Mouse (Mus musculus): Measurements from ENCODE around the gene Ctdsp2. TPM values are rescaled to one million over a fixed set of nuclear protein-coding genes. Genes with fewer than 3 reads are reported as not detected.
A peak's percentile ranks its signal among the peaks of the same experiment; 100 is the strongest.

Ctdsp2 gene
- polyA plus RNA-seq, 1 experiment from 2014 or later, result 64.8 TPM

DNA sequence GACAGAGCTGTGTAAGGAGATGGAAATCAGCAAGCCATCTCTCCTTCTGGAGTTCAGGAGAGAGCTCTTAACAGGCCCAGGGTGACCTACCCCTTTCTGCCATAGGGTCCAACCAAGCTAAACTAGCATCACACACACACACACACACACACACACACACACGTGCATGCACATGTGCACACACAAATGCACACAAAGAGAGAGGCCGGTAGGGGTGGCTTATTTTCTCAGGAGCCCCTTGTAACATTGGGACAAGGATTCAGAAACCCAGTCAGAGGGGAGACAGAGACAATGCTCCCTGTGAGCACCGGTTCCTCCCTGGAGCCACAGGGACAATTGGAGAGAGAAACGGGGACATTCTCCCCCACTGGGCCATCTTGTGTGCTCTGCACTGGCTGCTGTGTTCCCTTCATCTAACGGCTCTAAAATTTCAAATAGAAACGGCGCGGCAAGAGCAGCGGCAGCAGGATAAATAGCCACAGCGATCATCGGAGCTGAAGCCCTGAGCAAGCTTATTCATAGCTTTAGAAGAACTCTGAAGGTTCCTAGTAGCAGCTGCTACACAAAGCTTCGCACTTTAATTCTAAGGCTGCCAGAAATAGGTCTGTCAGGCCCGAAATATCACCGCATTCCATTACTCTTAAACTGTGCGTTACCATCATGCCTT lies 21.7 kb upstream of the Ctdsp2 start:
- no peaks in the 10 kb centered on the region for H3K27me3 ChIP-seq (ENCODE audit: control insufficient read depth, insufficient read depth, low read length)
- peak overlapping the region; percentile 41; the same call in 1 of the 2 replicates for H3K27ac ChIP-seq (replicated peaks; ENCODE audit: low read depth, low read length)
- peak overlapping the region; percentile 33 for H3K4me2 ChIP-seq (ENCODE audit: low read depth, low read length)
- peak overlapping the region; percentile 51 for H3K9ac ChIP-seq (replicated peaks; ENCODE audit: low read length)
- no peak overlapping the region for H3K4me3 ChIP-seq (ENCODE audit: low read depth, low read length)
- H3K9me3 ChIP-seq (replicated peaks; ENCODE audit: control insufficient read depth, low read length), result no peaks in the 10 kb centered on the region
- H3K4me1 ChIP-seq (ENCODE audit: control insufficient read depth, insufficient read depth, low read length), result peaks cover 7% of the 10 kb centered on the region
- ATAC-seq (replicated peaks; ENCODE audit: insufficient number of reproducible peaks, low FRiP score, low TSS enrichment, low read depth) (no peak), DNase-seq (ENCODE audit: low spot score) (peak; percentile 39)
- H3K36me3 ChIP-seq (replicated peaks; ENCODE audit: control insufficient read depth, insufficient read depth, low read depth, low read length), result no peaks in the 10 kb centered on the region
- 5% methylated on average over 15 of the region's 15 CpGs for WGBS

DNA sequence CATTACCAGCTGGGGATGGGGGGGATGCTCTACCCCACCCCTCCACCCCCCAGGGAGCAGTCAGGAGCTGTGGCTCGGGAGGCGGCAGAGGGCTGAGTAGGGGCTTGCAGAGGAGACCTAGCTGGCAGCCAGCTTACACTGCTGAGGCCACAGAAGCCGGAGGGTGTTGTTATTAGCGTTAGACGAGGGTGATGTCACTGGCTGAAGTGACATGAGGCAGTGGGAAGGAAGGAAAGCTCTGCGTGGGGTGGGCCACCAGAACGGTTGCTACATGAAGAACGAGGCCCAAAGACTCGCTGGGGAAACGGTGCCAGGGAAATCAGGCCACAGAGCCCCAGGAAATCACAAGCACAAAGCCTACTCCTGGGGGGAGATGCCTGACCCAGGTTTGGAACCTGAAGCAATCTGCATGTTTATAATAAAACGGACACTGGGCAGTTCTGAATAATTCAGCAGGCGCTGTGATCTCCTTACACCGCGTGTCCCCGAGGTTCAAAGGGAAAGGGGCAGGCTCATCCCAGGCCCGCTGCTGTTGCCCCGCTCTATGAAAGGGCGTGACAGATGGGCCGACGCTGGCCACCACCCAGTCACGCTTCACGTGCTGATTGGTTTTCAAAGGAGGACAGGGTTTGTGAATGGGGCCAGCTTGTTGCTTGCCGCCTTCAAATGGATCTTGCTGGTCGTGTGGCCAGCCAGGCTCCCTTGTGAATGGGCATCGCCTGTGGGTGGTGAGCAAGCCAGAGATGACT lies 21.0 kb upstream of the Ctdsp2 start:
- peaks cover 10% of the 10 kb centered on the region for H3K4me1 ChIP-seq (ENCODE audit: control insufficient read depth, insufficient read depth, low read length)
- ATAC-seq (replicated peaks; ENCODE audit: insufficient number of reproducible peaks, low FRiP score, low TSS enrichment, low read depth), result peak; percentile 82
- H3K4me3 ChIP-seq (ENCODE audit: low read depth, low read length), result no peak overlapping the region; the same call in 1 of the 2 replicates
- H3K36me3 ChIP-seq (replicated peaks; ENCODE audit: control insufficient read depth, insufficient read depth, low read depth, low read length), result no peaks in the 10 kb centered on the region
- no peaks in the 10 kb centered on the region for H3K9me3 ChIP-seq (replicated peaks; ENCODE audit: control insufficient read depth, low read length)
- H3K9ac ChIP-seq (replicated peaks; ENCODE audit: low read length), result peak overlapping the region; percentile 51
- peak overlapping the region; percentile 33 for H3K4me2 ChIP-seq (ENCODE audit: low read depth, low read length)
- WGBS, result 2% methylated on average over 25 of the region's 25 CpGs
- H3K27me3 ChIP-seq (ENCODE audit: control insufficient read depth, insufficient read depth, low read length), result no peaks in the 10 kb centered on the region
- peak; percentile 66 for DNase-seq (ENCODE audit: low spot score)
- H3K27ac ChIP-seq (replicated peaks; ENCODE audit: low read depth, low read length), result peak overlapping the region; percentile 41; the same call in 1 of the 2 replicates

DNA sequence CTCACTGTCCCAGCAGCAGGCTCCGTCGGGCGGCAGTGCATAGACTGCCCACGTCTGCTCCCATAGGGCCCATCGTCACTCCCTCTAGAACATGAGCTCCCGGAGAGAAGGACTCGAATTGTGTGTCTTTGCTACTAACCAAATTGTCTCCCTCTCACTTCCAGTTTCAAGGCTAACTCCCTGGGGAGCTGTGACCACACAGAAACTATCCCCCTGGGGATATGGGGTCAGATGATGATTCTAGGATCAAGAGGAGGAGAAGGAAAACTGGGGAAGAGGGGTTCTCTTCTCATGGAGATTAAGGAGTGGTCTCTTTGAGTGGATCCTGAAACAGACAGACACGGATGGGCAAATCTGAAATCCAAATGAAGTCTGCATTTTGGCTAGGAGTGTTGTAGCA lies 18.0 kb upstream of the Ctdsp2 start:
- Histone ChIP-seq H3K36me3 (replicated peaks; ENCODE audit: control insufficient read depth, insufficient read depth, low read depth, low read length) (no peaks in the 10 kb centered on the region), H3K9ac (replicated peaks; ENCODE audit: low read length) (no peak overlapping the region), H3K27ac (replicated peaks; ENCODE audit: low read depth, low read length) (no peak overlapping the region), H3K27me3 (ENCODE audit: control insufficient read depth, insufficient read depth, low read length) (no peaks in the 10 kb centered on the region), H3K4me3 (ENCODE audit: low read depth, low read length) (no peak overlapping the region), H3K4me1 (ENCODE audit: control insufficient read depth, insufficient read depth, low read length) (peaks cover 10% of the 10 kb centered on the region), H3K9me3 (replicated peaks; ENCODE audit: control insufficient read depth, low read length) (no peaks in the 10 kb centered on the region), H3K4me2 (ENCODE audit: low read depth, low read length) (no peak overlapping the region)
- WGBS, result 79% methylated on average over 8 of the region's 8 CpGs
- ATAC-seq (replicated peaks; ENCODE audit: insufficient number of reproducible peaks, low FRiP score, low TSS enrichment, low read depth), result no peak
- no peak for DNase-seq (ENCODE audit: low spot score)

DNA sequence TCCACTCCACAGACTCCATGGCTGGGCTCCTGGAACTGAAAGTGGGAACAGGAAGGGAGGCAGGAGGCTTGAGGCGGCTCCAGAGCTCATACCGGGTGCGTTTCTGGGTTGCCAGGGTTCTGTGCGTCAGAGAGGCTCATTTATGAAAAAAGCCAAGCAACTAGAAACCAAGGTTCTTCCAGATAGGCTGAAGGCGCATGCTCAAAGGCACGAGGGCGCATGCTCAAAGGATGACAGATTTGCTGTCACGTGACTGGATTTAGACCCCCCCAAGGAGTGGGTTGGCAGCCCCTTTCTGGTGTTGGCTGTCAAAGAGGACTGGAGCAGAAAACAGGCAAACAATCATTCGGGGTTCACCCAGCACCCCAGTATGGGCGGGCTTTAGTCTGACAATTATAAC lies 16.8 kb upstream of the Ctdsp2 start:
- no peak overlapping the region; the same call in 1 of the 2 replicates for H3K27ac ChIP-seq (replicated peaks; ENCODE audit: low read depth, low read length)
- 0 out of 2 replicates have a peak overlapping the region, but pooled peaks have one; percentile 25 for H3K9ac ChIP-seq (replicated peaks; ENCODE audit: low read length)
- no peaks in the 10 kb centered on the region for H3K27me3 ChIP-seq (ENCODE audit: control insufficient read depth, insufficient read depth, low read length)
- no peaks in the 10 kb centered on the region for H3K9me3 ChIP-seq (replicated peaks; ENCODE audit: control insufficient read depth, low read length)
- H3K36me3 ChIP-seq (replicated peaks; ENCODE audit: control insufficient read depth, insufficient read depth, low read depth, low read length), result no peaks in the 10 kb centered on the region
- peaks cover 10% of the 10 kb centered on the region for H3K4me1 ChIP-seq (ENCODE audit: control insufficient read depth, insufficient read depth, low read length)
- WGBS, result 65% methylated on average over 10 of the region's 10 CpGs
- no peak for ATAC-seq (replicated peaks; ENCODE audit: insufficient number of reproducible peaks, low FRiP score, low TSS enrichment, low read depth)
- H3K4me2 ChIP-seq (ENCODE audit: low read depth, low read length), result no peak overlapping the region
- no peak for DNase-seq (ENCODE audit: low spot score)
- no peak overlapping the region for H3K4me3 ChIP-seq (ENCODE audit: low read depth, low read length)

DNA sequence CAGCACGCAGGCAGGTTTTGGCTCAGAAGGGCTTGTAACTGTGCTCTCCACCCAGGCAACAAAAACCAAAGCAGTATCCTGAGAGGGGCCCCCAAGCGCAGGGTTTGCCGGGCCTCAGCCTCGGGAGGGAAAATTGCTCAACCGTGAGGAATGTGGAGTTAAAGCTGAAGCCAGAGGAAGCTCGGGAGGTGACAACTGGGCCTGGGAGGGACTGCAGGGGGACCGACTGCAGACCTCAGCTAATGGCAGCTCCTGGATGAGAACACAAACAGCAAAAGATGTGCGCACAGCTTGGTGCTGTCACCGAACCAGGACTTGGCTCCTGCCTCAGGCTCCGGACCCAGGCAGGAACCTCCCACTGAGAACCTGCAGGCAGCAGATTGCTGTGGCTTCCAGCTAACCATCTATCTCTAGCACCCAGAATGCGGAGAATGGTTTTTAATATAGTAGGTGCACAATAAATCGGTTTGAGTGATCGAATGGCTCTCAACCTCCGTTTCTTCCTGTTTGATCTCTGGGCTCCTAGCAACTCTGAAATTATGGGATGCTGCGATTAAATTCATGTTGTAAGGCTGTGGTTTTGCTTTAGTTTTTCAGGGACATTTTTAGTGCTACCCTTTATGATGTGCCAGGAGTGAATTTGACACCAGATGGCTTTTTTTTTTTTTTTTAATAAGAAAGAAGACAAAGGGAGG lies 16.1 kb upstream of the Ctdsp2 start:
- Histone ChIP-seq H3K27me3 (ENCODE audit: control insufficient read depth, insufficient read depth, low read length) (no peaks in the 10 kb centered on the region), H3K4me3 (ENCODE audit: low read depth, low read length) (no peak overlapping the region), H3K27ac (replicated peaks; ENCODE audit: low read depth, low read length) (no peak overlapping the region; the same call in 1 of the 2 replicates), H3K9ac (replicated peaks; ENCODE audit: low read length) (peak overlapping the region; percentile 25; the same call in 1 of the 2 replicates), H3K36me3 (replicated peaks; ENCODE audit: control insufficient read depth, insufficient read depth, low read depth, low read length) (no peaks in the 10 kb centered on the region), H3K4me2 (ENCODE audit: low read depth, low read length) (no peak overlapping the region; the same call in 1 of the 2 replicates), H3K9me3 (replicated peaks; ENCODE audit: control insufficient read depth, low read length) (no peaks in the 10 kb centered on the region), H3K4me1 (ENCODE audit: control insufficient read depth, insufficient read depth, low read length) (peaks cover 6% of the 10 kb centered on the region)
- peak; percentile 62 for DNase-seq (ENCODE audit: low spot score)
- ATAC-seq (replicated peaks; ENCODE audit: insufficient number of reproducible peaks, low FRiP score, low TSS enrichment, low read depth), result no peak
- 26% methylated on average over 15 of the region's 15 CpGs for WGBS

DNA sequence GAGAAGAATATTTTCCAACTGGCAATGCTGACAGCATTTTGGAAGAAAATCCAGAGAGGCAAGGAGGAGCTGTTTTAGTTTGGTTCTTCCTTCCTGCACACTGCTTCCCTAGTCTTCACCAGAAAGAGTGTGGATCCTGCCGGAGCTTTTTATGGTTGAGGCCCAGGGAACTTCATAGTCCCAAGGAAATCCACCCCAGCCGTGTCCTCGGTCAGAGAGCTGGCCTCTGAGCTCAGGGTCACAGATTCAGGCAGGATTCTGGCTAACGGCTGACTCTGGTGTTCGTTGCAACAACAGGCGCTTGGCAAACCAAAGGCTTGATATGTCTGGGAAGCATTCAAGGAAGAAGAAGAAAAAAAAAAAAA lies 15.6 kb upstream of the Ctdsp2 start:
- DNase-seq (ENCODE audit: low spot score) (no peak), ATAC-seq (replicated peaks; ENCODE audit: insufficient number of reproducible peaks, low FRiP score, low TSS enrichment, low read depth) (no peak)
- WGBS, result 35% methylated on average over 6 of the region's 6 CpGs
- Histone ChIP-seq H3K9me3 (replicated peaks; ENCODE audit: control insufficient read depth, low read length) (no peaks in the 10 kb centered on the region), H3K4me2 (ENCODE audit: low read depth, low read length) (no peak overlapping the region), H3K4me3 (ENCODE audit: low read depth, low read length) (no peak overlapping the region), H3K9ac (replicated peaks; ENCODE audit: low read length) (no peak overlapping the region; the same call in 1 of the 2 replicates), H3K27ac (replicated peaks; ENCODE audit: low read depth, low read length) (no peak overlapping the region), H3K36me3 (replicated peaks; ENCODE audit: control insufficient read depth, insufficient read depth, low read depth, low read length) (no peaks in the 10 kb centered on the region), H3K27me3 (ENCODE audit: control insufficient read depth, insufficient read depth, low read length) (no peaks in the 10 kb centered on the region), H3K4me1 (ENCODE audit: control insufficient read depth, insufficient read depth, low read length) (peaks cover 3% of the 10 kb centered on the region; the same call in 1 of the 2 replicates)

DNA sequence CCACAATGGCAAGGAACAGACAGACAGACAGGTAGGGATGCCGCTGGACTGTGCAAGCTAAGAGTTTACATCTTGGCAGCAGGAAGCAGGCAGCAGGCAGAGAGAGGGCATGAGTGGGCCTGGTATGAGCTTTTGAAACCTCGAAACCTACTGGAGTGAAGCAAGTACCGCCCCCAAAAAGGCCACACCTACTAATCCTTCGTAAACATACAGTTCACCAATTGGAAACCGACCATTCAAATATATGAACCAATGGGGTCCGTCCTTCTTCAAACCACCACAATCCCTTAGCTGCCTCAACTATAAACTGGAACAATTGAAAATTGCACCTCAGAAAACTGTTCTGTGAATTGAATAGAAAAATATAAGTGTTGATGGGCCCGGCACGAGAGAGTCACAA lies 14.7 kb upstream of the Ctdsp2 start:
- Histone ChIP-seq H3K27me3 (ENCODE audit: control insufficient read depth, insufficient read depth, low read length) (no peaks in the 10 kb centered on the region), H3K4me2 (ENCODE audit: low read depth, low read length) (no peak overlapping the region), H3K27ac (replicated peaks; ENCODE audit: low read depth, low read length) (no peak overlapping the region), H3K4me3 (ENCODE audit: low read depth, low read length) (no peak overlapping the region), H3K4me1 (ENCODE audit: control insufficient read depth, insufficient read depth, low read length) (peaks cover 3% of the 10 kb centered on the region; the same call in 1 of the 2 replicates), H3K9ac (replicated peaks; ENCODE audit: low read length) (no peak overlapping the region), H3K9me3 (replicated peaks; ENCODE audit: control insufficient read depth, low read length) (no peaks in the 10 kb centered on the region), H3K36me3 (replicated peaks; ENCODE audit: control insufficient read depth, insufficient read depth, low read depth, low read length) (no peaks in the 10 kb centered on the region)
- ATAC-seq (replicated peaks; ENCODE audit: insufficient number of reproducible peaks, low FRiP score, low TSS enrichment, low read depth) (no peak), DNase-seq (ENCODE audit: low spot score) (no peak)
- 88% methylated on average over 8 of the region's 8 CpGs for WGBS
